Comparison of ENCODE assay signal across 10 mouse cellular contexts in the genomic region with DNA sequence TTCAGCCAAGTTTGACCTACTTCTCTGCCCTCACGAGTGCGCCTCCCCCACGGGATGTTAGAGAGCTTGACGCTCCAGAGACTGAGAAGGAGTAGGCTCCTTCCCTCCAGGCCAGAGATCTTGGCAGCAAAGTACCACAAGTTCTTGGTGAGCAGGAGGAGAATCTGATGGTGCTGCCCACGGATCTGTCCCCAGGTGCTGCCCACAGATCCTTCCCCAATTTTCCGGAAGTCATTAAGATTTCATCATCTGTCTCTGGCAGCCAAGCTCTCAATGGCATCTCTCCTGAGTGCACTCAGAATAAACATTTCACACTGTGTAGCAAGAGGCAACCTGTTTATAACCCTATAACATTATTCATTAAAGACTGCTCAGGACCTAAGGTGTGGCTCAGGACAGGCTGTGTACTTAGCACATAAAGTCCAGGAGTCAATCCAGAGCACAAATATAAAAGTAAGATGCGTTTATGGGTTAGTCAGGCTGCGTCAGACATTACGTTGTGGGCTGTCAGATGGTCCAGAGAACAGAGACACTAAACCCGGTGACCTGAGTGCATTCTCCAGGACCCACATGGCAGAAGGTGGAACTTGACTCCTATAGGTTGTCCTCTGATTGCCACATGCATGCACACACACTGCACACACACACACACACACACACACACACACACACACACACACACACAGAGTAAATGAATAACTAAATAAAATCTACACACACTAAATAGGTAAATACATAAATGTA. TPM values are rescaled to one million over a fixed set of nuclear protein-coding genes. Genes with fewer than 3 reads are reported as not detected.
A peak's percentile ranks its signal among the peaks of the same experiment; 100 is the strongest.
DNase-seq lines count a peak whose midpoint lies in the region; ATAC-seq lines count a peak whose summit lies in the region.
"Had no signal": no experiment of that assay in that cellular context is flagged by ENCODE, and none has a peak within 500 bp of the region (broad histone marks: within the 10 kb centered on the region; RNA-seq: fewer than 3 reads in every experiment).

No protein-coding gene starts in this region.

- no peak overlapping the region for H3K9ac ChIP-seq in limb, embryonic 12.5 days (replicated peaks)
- no peak overlapping the region for H3K9ac ChIP-seq in hindbrain, embryonic 14.5 days
- H3K9ac ChIP-seq: lung, embryonic 15.5 days had no signal

- H3K27me3 ChIP-seq in limb, embryonic 12.5 days = no peaks in the 10 kb centered on the region
- no peaks in the 10 kb centered on the region for H3K27me3 ChIP-seq in hindbrain, embryonic 14.5 days (ENCODE audit: control insufficient read depth, insufficient read depth, low read length)
- H3K27me3 ChIP-seq: lung, embryonic 15.5 days had no signal

- peaks cover 29% of the 10 kb centered on the region for H3K4me1 ChIP-seq in limb, embryonic 12.5 days (replicated peaks)
- H3K4me1 ChIP-seq in hindbrain, embryonic 14.5 days (replicated peaks; ENCODE audit: control insufficient read depth, insufficient read depth, low read length) = no peaks in the 10 kb centered on the region

- no peaks in the 10 kb centered on the region for H3K9me3 ChIP-seq in limb, embryonic 12.5 days
- no peaks in the 10 kb centered on the region for H3K9me3 ChIP-seq in hindbrain, embryonic 14.5 days (ENCODE audit: control insufficient read depth, low read length)
- H3K9me3 ChIP-seq: lung, embryonic 15.5 days had no signal

- peak overlapping the region; percentile 13; the same call in 1 of the 2 replicates for H3K27ac ChIP-seq in limb, embryonic 12.5 days
- H3K27ac ChIP-seq in hindbrain, embryonic 14.5 days = no peak overlapping the region

- H3K4me3 ChIP-seq in limb, embryonic 12.5 days (replicated peaks) = no peak overlapping the region
- no peak overlapping the region for H3K4me3 ChIP-seq in hindbrain, embryonic 14.5 days (replicated peaks; ENCODE audit: low read length)
- H3K4me3 ChIP-seq: lung, embryonic 15.5 days had no signal

- H3K36me3 ChIP-seq in limb, embryonic 12.5 days = no peaks in the 10 kb centered on the region
- no peaks in the 10 kb centered on the region for H3K36me3 ChIP-seq in hindbrain, embryonic 14.5 days (replicated peaks; ENCODE audit: control insufficient read depth, insufficient read depth)
- H3K36me3 ChIP-seq: lung, embryonic 15.5 days had no signal

- H3K4me2 ChIP-seq in limb, embryonic 12.5 days = no peak overlapping the region
- H3K4me2 ChIP-seq in hindbrain, embryonic 14.5 days (replicated peaks) = no peak overlapping the region

- ATAC-seq in frontal cortex, adult (ENCODE audit: low TSS enrichment) = peak; percentile 55; the same call in 1 of the 2 replicates
- peak; percentile 54; the same call in 1 of the 2 replicates for ATAC-seq in limb, embryonic 12.5 days (ENCODE audit: insufficient number of reproducible peaks, insufficient read depth, low FRiP score, low TSS enrichment, low read depth)
- ATAC-seq in hindbrain, embryonic 14.5 days (ENCODE audit: low FRiP score) = no peak

- 41% methylated on average over 10 of the region's 10 CpGs for WGBS in limb, embryonic 12.5 days
- WGBS in hindbrain, embryonic 14.5 days = 71% methylated on average over 10 of the region's 10 CpGs

- no peak for DNase-seq in frontal cortex, postnatal 14 days (ENCODE audit: low spot score in 2 of 2)
- DNase-seq in urinary bladder, postnatal 14 days (ENCODE audit: low spot score) = peak; percentile 7
- no peak for DNase-seq in urinary bladder, postnatal 36 days (ENCODE audit: low spot score in 2 of 2)
- DNase-seq in hindbrain, embryonic 14.5 days (ENCODE audit: low spot score) = no peak
- DNase-seq in embryo, embryonic 9.5 days (ENCODE audit: extremely low spot score) = no peak
- DNase-seq in layer of hippocampus, postnatal 14 days (ENCODE audit: low spot score in 2 of 2) = no peak
- DNase-seq: heart, postnatal 36 days had no signal

RNA-seq across cellular contexts. Expression of a gene that starts 13.1 kb away (rescaled TPM):
- 22.1 and 24.2 TPM in 2 replicates for polyA plus RNA-seq in limb, embryonic 12.5 days (2016; fragmentation: Nextera tagmentation; extraction: Ambion mirVana)
- polyA plus RNA-seq in hindbrain, embryonic 14.5 days (2014; fragmentation: Nextera tagmentation; extraction: Ambion mirVana) = 62.1 and 73.4 TPM in 2 replicates
- 100 to 1,000 TPM; 149 to 156 TPM for total RNA-seq in layer of hippocampus, postnatal 14 days (2021)

RNA-seq across cellular contexts. Expression of a gene that starts 54.0 kb away (rescaled TPM):
- polyA plus RNA-seq in limb, embryonic 12.5 days (2016; fragmentation: Nextera tagmentation; extraction: Ambion mirVana) = 33.3 TPM in 2 replicates
- polyA plus RNA-seq in hindbrain, embryonic 14.5 days (2014; fragmentation: Nextera tagmentation; extraction: Ambion mirVana) = 36.5 and 40.7 TPM in 2 replicates
- total RNA-seq in layer of hippocampus, postnatal 14 days (2021) = 10 to 100 TPM; 68.8 to 74.2 TPM
